Mouse (Mus musculus): ENCODE data around the gene B3gnt6.
"Not testable (repeated sequence)": the region's sequence is repeated elsewhere in the genome, so short reads cannot be mapped to it uniquely, and the experiment has no call there.

B3gnt6 gene

DNA sequence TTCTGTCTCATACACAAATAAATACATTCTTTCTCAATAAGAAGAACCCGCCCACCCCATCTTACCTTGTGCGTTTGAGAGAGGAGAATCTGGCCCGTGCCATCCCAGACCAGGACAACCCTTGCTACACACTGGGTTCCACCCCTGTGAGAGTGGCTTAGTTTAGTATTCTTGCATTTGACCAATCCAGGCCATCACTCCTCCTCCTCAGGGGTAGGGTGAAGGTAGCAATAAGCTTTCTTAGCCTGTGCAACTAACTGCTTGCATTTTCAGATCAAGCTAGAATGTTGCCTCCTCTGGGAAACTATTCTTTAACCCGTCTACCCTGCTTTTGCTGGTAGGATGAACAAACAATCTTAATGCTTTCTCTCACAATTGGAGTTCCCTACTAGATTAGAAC is at the start of gene B3gnt6:
B3gnt6 (minus strand) TSS at position 101 of the 400 bp plus-strand sequence.
- DNase-seq (ENCODE audit: low spot score in 2 of 2), result no peak

DNA sequence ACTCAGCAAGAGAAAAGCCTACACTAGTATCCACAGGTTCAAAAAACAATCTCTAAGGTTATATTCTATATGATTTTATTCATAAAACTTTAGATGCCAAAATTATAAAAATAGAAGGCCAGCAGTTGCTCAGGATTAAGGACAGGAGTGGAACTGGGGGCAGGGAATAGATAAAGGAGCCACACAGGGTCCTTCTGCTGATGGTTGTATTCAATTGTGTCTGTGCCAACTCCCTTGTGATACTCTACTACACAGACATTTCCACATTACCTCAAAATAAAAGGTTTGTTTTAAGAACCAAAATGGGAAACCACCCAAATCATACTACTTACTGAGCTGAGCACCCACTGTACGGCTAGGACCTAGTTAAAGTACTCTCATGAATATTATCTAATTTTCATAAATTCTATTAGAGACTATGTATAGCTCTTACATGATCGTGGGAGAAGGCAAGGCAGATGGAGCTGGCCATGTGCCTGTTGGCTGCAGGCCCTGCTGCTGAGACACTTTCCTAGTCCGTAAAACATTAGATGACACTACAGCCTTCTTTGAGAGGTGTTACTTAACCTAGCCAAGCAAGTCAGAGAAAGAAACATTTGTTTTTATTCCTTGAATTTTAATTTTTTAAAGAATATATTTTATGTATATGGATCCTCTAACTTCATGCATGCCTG is 37.5 kb upstream of the B3gnt6 start:
- DNase-seq (ENCODE audit: low spot score in 2 of 2), result no peak

DNA sequence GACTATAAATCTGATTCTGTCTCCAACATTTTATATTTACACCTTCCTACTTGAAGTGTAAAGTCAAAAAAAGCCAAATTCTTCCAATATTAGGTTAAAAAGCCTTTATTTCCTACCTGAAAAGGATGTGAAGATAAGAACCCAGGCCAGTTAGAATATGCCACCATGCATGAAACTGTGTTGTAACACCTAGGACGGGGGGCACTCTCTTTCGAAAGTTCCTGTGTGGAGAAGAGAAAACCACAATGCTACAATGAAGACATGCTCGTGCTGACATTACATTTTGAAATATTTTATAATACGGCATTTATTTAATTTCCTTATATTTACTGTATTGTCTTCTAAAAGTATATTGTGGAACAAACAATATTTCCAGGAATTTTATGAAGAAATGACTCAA is 24.5 kb upstream of the B3gnt6 start:
- DNase-seq (ENCODE audit: low spot score in 2 of 2), result no peak

- DNase-seq (ENCODE audit: low spot score in 2 of 2), result no peak
These were observed 17.4 kb upstream of the B3gnt6 start for GRCm38 (mm10) chr7:98216713-98217112.

DNA sequence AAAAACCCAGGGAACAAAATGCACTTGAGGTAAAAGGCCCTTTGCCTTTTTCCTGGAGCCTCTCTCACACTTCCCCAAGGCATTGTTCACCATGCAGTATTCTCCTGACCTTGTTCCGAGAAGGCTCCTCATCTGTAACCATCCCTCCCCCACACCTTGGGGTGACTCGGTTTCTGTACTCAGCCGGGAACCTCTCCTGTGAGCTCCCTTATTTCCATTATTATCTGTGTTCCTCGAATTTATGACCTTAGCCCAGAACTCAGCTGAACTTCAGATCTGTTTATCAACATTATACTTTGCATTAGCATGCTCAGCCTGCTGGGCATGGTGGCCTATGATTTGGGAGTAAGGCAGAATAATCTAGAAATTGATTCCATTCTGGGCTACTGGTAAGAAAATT is 3.7 kb upstream of the B3gnt6 start:
- no peak for DNase-seq (ENCODE audit: low spot score in 2 of 2)

- no peak for DNase-seq (ENCODE audit: low spot score in 2 of 2)
These were observed 2.3 kb upstream of the B3gnt6 start for GRCm38 (mm10) chr7:98201493-98202028.

DNA sequence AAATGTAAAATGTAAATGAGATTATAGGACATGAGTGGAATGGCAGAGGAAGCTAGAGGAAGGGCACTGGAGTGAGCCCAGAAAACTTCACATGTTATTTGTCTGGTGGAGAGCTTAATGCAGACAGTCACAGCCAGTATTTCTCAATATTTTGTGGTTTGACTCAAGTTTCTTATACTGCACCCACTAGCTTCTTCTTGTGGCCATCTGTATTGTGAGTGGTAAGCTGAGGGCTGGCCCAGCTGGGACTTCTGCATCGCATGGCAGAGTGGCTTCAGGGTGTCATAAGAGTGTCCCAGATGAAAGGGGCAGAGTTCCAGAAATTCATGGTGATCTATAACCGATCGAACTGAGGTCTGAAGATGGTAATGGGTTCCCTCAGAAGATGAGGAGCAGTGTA is 1.1 kb upstream of the B3gnt6 start:
- no peak for DNase-seq (ENCODE audit: low spot score in 2 of 2)

DNA sequence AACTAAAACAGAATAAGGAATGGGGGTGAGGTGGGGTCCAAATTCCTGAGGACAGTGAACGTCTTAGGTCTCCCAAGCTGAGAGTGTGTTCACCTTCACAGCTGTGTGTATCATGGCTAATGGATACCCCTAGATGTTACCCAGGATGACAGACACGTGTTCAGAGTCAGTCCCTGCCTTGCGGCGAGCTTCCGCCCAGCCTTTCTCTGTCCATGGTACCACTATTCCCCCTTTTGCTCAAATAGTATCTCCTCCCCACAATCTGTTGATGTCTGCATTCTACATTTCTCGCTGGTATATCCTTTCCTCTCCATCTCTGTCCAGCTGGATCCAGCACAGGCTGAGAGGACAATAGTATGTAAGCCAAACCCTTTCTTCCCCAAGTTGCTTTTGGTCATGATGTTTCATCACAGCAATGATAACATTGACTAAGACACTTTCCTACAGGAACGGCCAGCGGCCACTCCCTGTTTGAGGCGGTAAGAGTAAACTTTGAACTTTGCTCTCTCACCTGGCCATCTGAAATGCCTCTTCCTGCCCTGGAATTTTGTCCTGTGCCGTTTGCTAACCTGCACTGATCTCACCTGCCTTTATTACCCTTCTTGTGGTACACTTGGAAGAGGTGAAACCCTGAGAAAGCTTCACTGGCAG is 4.0 kb downstream of the B3gnt6 start:
- DNase-seq (ENCODE audit: low spot score in 2 of 2), result no peak

DNA sequence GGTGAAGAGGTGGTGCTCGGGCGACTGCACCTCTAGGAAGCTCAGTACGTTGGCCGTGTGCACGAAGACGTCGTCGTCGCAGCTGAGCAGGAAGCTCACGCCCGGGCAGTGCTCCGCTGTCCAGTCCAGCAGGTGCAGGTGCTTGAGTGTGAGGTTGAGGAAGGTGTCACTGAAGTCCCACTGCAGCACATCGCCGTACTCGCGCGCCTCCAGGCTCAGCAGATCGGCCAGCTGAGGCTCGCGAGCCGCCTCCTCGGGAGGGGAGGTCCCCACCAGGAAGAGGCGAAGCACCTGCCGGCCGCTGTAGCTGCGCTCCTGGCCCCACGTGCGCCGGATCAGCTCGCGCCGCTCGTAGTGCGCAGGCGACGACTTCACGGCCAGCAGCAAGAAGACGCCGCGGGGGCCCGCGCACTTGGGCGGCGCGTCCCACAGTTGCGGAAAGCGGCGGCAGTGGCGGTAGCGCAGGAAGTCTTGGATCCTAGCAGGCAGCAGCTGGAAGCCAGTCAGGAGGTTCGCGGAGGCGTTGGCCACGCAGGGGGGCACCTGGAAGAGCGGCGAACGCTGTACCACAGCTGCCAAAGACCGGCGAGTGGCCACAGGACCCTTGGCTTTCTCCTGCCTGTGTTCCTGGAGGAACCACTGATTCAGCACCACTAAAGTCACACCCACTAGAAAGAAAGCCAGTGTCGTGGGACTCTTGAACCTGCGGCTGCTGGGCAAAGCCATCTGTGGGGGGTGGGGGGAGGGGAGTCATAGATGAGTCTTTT is 5.1 kb downstream of the B3gnt6 start:
- DNase-seq (ENCODE audit: low spot score in 2 of 2), result no peak

DNA sequence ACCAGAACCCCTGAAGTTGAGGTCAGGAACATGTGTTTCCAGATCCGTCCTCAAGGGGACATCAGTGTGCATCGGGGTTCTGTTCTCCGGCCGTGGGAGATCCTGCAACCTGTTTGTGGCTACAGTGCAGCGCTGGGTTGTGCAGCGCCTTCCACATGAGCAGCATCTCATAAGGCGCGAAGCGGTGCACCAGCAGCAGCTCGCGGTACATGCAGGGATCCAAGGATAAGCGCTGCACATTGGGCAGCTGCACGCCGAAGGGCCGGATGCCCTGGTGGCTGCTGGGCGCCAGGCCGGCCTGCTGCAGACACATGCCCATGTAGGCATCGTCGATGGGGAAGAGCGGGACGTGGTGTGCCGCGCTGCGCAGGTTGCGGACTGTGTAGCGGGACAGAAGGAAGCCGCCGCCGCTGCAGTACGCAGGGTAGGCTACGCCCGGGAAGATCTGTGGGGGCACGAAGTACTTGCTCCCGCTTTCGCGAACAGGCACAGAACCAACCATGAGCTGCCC is 5.7 kb downstream of the B3gnt6 start:
- peak in 1 of 2 experiments; percentile 30 for DNase-seq (ENCODE audit: low spot score in 2 of 2)

GRCm38 (mm10) chr7:98191571-98192250 is 7.6 kb downstream of the B3gnt6 start:
- DNase-seq (ENCODE audit: low spot score in 2 of 2), result no peak

DNA sequence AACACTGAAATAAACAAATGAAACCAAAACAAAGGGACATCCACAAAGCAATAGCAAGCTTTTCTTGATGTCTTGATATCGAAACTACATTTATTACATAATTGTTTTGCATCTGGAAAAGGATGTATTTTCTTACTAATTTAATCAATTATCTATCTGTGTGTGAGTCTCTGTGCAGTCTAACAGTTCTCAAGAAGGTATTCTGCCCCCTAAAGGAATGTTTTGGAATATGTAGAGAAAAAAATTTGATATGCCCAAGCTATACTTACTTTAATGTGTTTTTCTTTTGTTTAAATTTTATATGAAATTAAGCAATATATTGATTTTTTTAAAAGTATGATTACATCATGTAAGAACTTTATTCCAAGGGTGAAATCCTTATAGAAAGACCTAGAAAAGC is 8.7 kb downstream of the B3gnt6 start:
- no peak for DNase-seq (ENCODE audit: low spot score in 2 of 2)

- DNase-seq (ENCODE audit: low spot score in 2 of 2), result no peak
These were observed 9.5 kb downstream of the B3gnt6 start for GRCm38 (mm10) chr7:98189745-98190144.

GRCm38 (mm10) chr7:98188680-98189079 is 10.6 kb downstream of the B3gnt6 start:
- no peak for DNase-seq (ENCODE audit: low spot score in 2 of 2)

- DNase-seq (ENCODE audit: low spot score in 2 of 2), result no peak
These were observed 11.0 kb downstream of the B3gnt6 start for GRCm38 (mm10) chr7:98188238-98188637.

DNA sequence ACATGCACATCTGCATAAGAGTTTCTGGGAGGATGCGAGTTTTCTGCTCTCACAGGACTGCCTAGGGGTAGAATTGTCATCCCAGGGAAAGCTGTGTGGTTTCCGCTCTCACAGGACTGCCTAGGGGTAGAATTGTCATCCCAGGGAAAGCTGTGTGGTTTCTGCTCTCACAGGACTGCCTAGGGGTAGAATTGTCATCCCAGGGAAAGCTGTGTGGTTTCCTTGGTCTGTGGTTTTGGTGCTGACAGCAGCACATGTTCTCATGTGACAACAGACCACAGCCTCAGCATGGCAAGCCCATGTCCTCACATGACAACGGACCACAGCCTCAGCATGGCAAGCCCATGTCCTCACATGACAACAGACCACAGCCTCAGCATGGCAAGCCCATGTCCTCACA is 11.9 kb downstream of the B3gnt6 start:
- DNase-seq (ENCODE audit: low spot score in 2 of 2), result not testable (repeated sequence)

DNA sequence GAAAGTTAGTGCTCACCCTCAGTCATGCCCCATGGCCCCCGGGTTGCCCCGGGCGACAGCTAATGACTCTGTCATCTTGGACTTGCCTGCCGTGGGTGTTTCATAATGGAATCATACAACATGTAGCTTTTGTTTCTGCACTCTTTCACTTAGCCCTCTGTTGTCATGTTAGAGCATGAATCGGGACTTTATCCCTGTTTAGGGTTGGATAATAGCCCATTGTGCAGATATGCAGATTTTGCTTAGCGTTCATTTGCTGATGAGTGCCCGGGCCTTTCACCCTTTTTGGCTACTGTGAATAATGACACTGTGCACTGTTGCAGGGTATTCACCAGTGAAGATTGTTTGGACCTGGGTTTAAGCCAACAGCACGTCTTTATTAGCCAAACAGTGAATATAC is 12.6 kb downstream of the B3gnt6 start:
- DNase-seq (ENCODE audit: low spot score in 2 of 2), result no peak

- no peak for DNase-seq (ENCODE audit: low spot score in 2 of 2)
These were observed 14.0 kb downstream of the B3gnt6 start for GRCm38 (mm10) chr7:98185326-98185725.

DNA sequence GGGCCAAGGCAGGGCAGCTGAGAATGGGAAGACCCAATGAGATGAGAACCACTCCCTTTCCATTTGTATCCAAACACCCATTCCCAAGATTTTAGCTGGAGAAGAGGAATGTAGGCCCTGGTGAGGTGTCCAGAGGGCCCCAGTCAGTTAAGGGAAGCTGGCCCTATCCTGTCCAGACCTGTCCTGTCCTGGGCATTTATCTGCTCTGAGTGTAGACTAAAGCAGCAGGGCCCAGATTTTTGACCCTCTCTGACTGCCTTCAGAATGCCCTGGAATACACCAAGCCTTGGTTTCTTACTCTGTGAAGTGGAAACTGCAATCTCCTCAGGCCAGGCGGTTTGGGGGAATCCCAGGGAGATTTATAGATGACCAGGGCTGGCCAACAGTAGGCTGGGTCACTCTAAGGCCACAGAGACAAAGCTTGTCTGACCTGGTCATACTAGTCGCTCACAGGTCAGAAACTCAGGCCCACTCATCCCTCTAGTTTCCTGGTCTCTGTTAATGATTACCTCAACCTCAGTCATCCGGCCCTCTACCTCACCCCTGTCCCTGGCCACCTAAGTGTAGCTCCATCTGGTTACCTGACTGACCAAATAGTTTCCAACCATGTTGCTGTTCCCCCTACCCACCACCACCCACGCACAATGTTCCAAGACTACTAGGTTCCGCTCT is 20.6 kb downstream of the B3gnt6 start:
- no peak for DNase-seq (ENCODE audit: low spot score in 2 of 2)

- DNase-seq (ENCODE audit: low spot score in 2 of 2), result peak; percentile 61 to 71
These were observed 21.2 kb downstream of the B3gnt6 start, which contains the start of gene Capn5 for GRCm38 (mm10) chr7:98177929-98178559. Capn5 (minus strand) TSS chr7:98178274.

GRCm38 (mm10) chr7:98177566-98177928 is 21.7 kb downstream of the B3gnt6 start:
- DNase-seq (ENCODE audit: low spot score in 2 of 2), result no peak
